Mouse (Mus musculus): ENCODE results near the gene Ccl27a. TPM values are rescaled to one million over a fixed set of nuclear protein-coding genes. Genes with fewer than 3 reads are reported as not detected.

The Ccl27a gene
- 391 TPM for polyA plus RNA-seq (2015; fragmentation: Illumina TruSeq; extraction: RNeasy Lipid Tissue Mini Kit (QIAGEN cat#74804); ENCODE audit: low read depth, low replicate concordance)

GRCm38 (mm10) chr4:41774002-41774401, at the start of gene Ccl27a:
TSS of gene Ccl27a (minus strand) at chr4:41774247.

GRCm38 (mm10) chr4:41755338-41756305, 18.4 kb downstream of the Ccl27a start, which contains the start of gene Sigmar1:
TSS of gene Sigmar1 (minus strand) at chr4:41756157.

GRCm38 (mm10) chr4:41754797-41755337, 19.2 kb downstream of the Ccl27a start, which contains the start of gene Galt:
TSS of gene Galt (plus strand) at chr4:41755228.

GRCm38 (mm10) chr4:41731052-41731765, 42.8 kb downstream of the Ccl27a start, which contains the start of gene Arid3c:
TSS of gene Arid3c (minus strand) at chr4:41731142.

GRCm38 (mm10) chr4:41722918-41723351, 51.1 kb downstream of the Ccl27a start, which contains the start of gene Dctn3:
TSS of gene Dctn3 (minus strand) at chr4:41723170.

Other genes starting within 250 kb of the Ccl27a start
- gene Fam219a, start 204.7 kb downstream of the Ccl27a start, polyA plus RNA-seq (2015; fragmentation: Illumina TruSeq; extraction: RNeasy Lipid Tissue Mini Kit (QIAGEN cat#74804); ENCODE audit: low read depth, low replicate concordance): 133 TPM
- 7.5 TPM for gene Dnaic1, start 204.5 kb downstream of the Ccl27a start, polyA plus RNA-seq (2015; fragmentation: Illumina TruSeq; extraction: RNeasy Lipid Tissue Mini Kit (QIAGEN cat#74804); ENCODE audit: low read depth, low replicate concordance)
- 108 TPM for gene Enho, start 133.9 kb downstream of the Ccl27a start, polyA plus RNA-seq (2015; fragmentation: Illumina TruSeq; extraction: RNeasy Lipid Tissue Mini Kit (QIAGEN cat#74804); ENCODE audit: low read depth, low replicate concordance)
- gene Cntfr, start 77.2 kb downstream of the Ccl27a start, polyA plus RNA-seq (2015; fragmentation: Illumina TruSeq; extraction: RNeasy Lipid Tissue Mini Kit (QIAGEN cat#74804); ENCODE audit: low read depth, low replicate concordance): 73.5 TPM
- gene Il11ra1, start 74.3 kb downstream of the Ccl27a start, polyA plus RNA-seq (2015; fragmentation: Illumina TruSeq; extraction: RNeasy Lipid Tissue Mini Kit (QIAGEN cat#74804); ENCODE audit: low read depth, low replicate concordance): 50.0 TPM
- 36.1 TPM for gene Rpp25l, start 60.7 kb downstream of the Ccl27a start, polyA plus RNA-seq (2015; fragmentation: Illumina TruSeq; extraction: RNeasy Lipid Tissue Mini Kit (QIAGEN cat#74804); ENCODE audit: low read depth, low replicate concordance)
- 210 TPM for gene Dctn3, start 51.1 kb downstream of the Ccl27a start, polyA plus RNA-seq (2015; fragmentation: Illumina TruSeq; extraction: RNeasy Lipid Tissue Mini Kit (QIAGEN cat#74804); ENCODE audit: low read depth, low replicate concordance)
- 0.88 TPM for gene Arid3c, start 43.1 kb downstream of the Ccl27a start, polyA plus RNA-seq (2015; fragmentation: Illumina TruSeq; extraction: RNeasy Lipid Tissue Mini Kit (QIAGEN cat#74804); ENCODE audit: low read depth, low replicate concordance)
- 94.3 TPM for gene Galt, start 19.0 kb downstream of the Ccl27a start, polyA plus RNA-seq (2015; fragmentation: Illumina TruSeq; extraction: RNeasy Lipid Tissue Mini Kit (QIAGEN cat#74804); ENCODE audit: low read depth, low replicate concordance)
- 50.7 TPM for gene Sigmar1, start 18.1 kb downstream of the Ccl27a start, polyA plus RNA-seq (2015; fragmentation: Illumina TruSeq; extraction: RNeasy Lipid Tissue Mini Kit (QIAGEN cat#74804); ENCODE audit: low read depth, low replicate concordance)
- gene Gm21541, start 129.4 kb upstream of the Ccl27a start, polyA plus RNA-seq (2015; fragmentation: Illumina TruSeq; extraction: RNeasy Lipid Tissue Mini Kit (QIAGEN cat#74804); ENCODE audit: low read depth, low replicate concordance): 9.2 TPM
- gene Gm20878, start 167.3 kb upstream of the Ccl27a start, polyA plus RNA-seq (2015; fragmentation: Illumina TruSeq; extraction: RNeasy Lipid Tissue Mini Kit (QIAGEN cat#74804); ENCODE audit: low read depth, low replicate concordance): 51.7 TPM
- gene Fam205a4, start 191.8 kb upstream of the Ccl27a start, polyA plus RNA-seq (2015; fragmentation: Illumina TruSeq; extraction: RNeasy Lipid Tissue Mini Kit (QIAGEN cat#74804); ENCODE audit: low read depth, low replicate concordance): 6.5 TPM

Data from brain, adult 10 weeks (tissue).